Mouse (Mus musculus) heart, postnatal 0 days (tissue): Measurements from ENCODE around the gene Sf3a1. TPM values are rescaled to one million over a fixed set of nuclear protein-coding genes. Genes with fewer than 3 reads are reported as not detected.

Source experiments
- ATAC-seq: fragments of 200-750 bp; cut with Nextera tagmentation; 2 replicates; pipeline ENCODE4 v1.8.0; 2017; ENCODE audit warnings: low read depth, moderate number of reproducible peaks, moderate library complexity; ENCODE audit not compliant: insufficient read depth
- DNase-seq: peaks from one replicate; pipeline ENCODE4 v3.0.0-alpha.2; 2016; ENCODE audit warnings: low spot score
- H3K27ac ChIP-seq: fragments of 300-500 bp; sonication (generic); 2 replicates; pipeline ENCODE4 v1.5.1; 2014; ENCODE audit warnings: low read depth, mild to moderate bottlenecking
- H3K27me3 ChIP-seq: fragments of 300-500 bp; sonication (generic); 2 replicates; pipeline ENCODE4 v1.6.1; 2014; ENCODE audit warnings: low read length, mixed read lengths; ENCODE audit not compliant: control insufficient read depth, insufficient read depth
- H3K36me3 ChIP-seq: fragments of 300-500 bp; sonication (generic); replicated peaks from 2 replicates; pipeline ENCODE4 v1.6.1; 2014; ENCODE audit warnings: low read length, mixed read lengths; ENCODE audit not compliant: control insufficient read depth, insufficient read depth
- H3K4me1 ChIP-seq: fragments of 300-500 bp; sonication (generic); 2 replicates; pipeline ENCODE4 v1.6.1; 2014; ENCODE audit warnings: antibody characterized with exemption; ENCODE audit not compliant: control insufficient read depth, insufficient read depth
- H3K4me2 ChIP-seq: fragments of 300-500 bp; sonication (generic); 2 replicates; pipeline ENCODE4 v1.6.1; 2014; ENCODE audit warnings: low read depth, mild to moderate bottlenecking, low read length, moderate library complexity
- H3K4me3 ChIP-seq: fragments of 300-500 bp; sonication (generic); 2 replicates; pipeline ENCODE4 v1.5.1; 2014; ENCODE audit warnings: low read depth, low read length
- H3K9ac ChIP-seq: fragments of 300-500 bp; sonication (generic); replicated peaks from 2 replicates; pipeline ENCODE4 v1.6.1; 2014; ENCODE audit warnings: low read depth, low read length, mixed read lengths
- H3K9me3 ChIP-seq: fragments of 300-500 bp; sonication (generic); replicated peaks from 2 replicates; pipeline ENCODE4 v1.6.1; 2016; ENCODE audit warnings: low read length; ENCODE audit not compliant: control insufficient read depth
- CTCF ChIP-seq: IDR thresholded peaks from 2 replicates; pipeline ENCODE4 v1.5.1; 2016; ENCODE audit warnings: antibody characterized with exemption, control low read depth, low read depth
- EP300 ChIP-seq: IDR thresholded peaks from 2 replicates; pipeline ENCODE4 v1.6.1; 2016; ENCODE audit warnings: antibody characterized with exemption, low read depth
- WGBS: fragments of 180-500 bp; shearing (Covaris S2); extraction: QIAGEN DNeasy Blood & Tissue Kit; methylation state at CpG from one replicate; pipeline ENCODE4 v1.1.7; 2014; 5-methylcytosine and 5-hydroxymethylcytosine counted together
- polyA plus RNA-seq: library from polyadenylated mRNA; unstranded; fragments of >200 nt; fragmentation: Nextera tagmentation; extraction: Ambion mirVana; gene quantifications from 2 replicates; pipeline ENCODE4 v1.2.1, GENCODE M21; 2015
- total RNA-seq: library from RNA; depleted of rRNA; stranded (reverse); fragments of >200 nt; gene quantifications from 2 replicates; pipeline ENCODE4 v1.2.3, GENCODE M21; 2014; ENCODE audit warnings: low replicate concordance

Gene Sf3a1
- total and polyA plus RNA-seq, 2 experiments from 2014 or later = 14.0 to 16.7 TPM

DNA sequence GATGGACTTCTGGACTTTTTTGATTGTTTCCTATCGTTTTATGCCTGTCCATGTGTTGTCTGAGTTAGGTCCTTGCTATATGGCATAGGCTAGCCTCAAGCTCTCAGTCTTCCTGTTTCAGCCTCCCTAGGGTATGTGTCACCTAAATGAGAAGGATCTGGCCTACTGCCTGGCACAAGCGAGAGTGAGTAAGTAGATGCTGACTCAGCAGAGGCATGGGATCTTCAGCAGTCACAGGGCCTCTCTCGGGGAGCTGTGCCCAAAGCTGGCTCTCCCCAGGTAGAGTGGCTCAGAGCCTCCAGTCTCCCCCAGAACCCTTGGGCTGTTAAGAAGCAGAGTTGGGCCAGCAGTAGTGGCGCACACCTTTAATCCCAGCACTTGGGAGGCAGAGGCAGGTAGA lies 17.8 kb upstream of the Sf3a1 start:
- Histone ChIP-seq H3K27me3 (no peaks in the 10 kb centered on the region), H3K9ac (no peak overlapping the region), H3K4me2 (no peak overlapping the region), H3K4me3 (no peak overlapping the region), H3K36me3 (peaks cover 62% of the 10 kb centered on the region), H3K4me1 (no peaks in the 10 kb centered on the region), H3K9me3 (no peaks in the 10 kb centered on the region), H3K27ac (no peak overlapping the region)
- DNase-seq (no peak), ATAC-seq (no peak)
- TF ChIP-seq EP300 (no peak), CTCF (no peak)
- 86% methylated on average over 4 of the region's 4 CpGs for WGBS

DNA sequence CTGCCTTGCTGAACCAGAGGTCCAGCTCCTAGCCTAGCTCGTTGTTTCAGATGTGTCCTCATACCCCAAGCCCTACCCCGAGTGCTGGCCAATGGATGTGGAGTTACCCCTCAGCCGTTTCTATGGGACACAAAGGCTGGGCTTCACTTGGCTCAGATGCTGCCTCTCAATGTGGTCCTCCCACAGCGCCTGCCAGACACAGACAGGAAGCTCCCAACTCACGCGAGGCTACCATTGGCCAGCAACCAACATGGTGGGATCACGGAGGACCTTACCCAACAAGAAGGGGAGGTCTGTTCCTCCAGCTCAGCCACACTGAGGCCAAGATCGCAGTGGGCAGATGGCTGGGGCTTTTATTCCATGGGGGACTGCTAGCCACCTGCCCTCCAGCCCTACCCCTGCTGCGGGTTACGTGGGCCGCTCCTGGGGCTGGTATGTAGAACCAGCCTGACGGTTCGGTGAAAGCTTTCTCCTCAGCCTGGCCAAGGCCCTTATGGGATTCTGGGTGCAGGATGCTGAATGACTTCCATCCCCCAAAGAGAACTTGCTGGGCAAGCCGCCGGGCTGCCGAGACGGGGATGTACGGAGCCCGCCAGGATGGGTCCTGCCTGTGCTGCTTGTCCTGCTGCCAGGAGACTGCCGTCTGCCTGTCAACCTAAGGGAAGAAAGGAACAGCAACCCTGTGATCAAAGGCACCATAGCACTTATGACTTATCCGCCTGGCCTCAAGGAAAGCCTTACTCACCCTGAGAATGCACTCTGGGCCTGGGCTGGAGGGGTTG lies 16.7 kb upstream of the Sf3a1 start:
- WGBS = 84% methylated on average over 21 of the region's 21 CpGs
- H3K27ac ChIP-seq = no peak overlapping the region
- peaks cover 58% of the 10 kb centered on the region for H3K36me3 ChIP-seq
- no peak overlapping the region for H3K4me2 ChIP-seq
- H3K4me1 ChIP-seq = no peaks in the 10 kb centered on the region
- ATAC-seq (no peak), DNase-seq (no peak)
- no peaks in the 10 kb centered on the region for H3K9me3 ChIP-seq
- H3K27me3 ChIP-seq = no peaks in the 10 kb centered on the region
- no peak overlapping the region for H3K9ac ChIP-seq
- TF ChIP-seq EP300 (no peak), CTCF (no peak)
- H3K4me3 ChIP-seq = no peak overlapping the region

- H3K4me3 ChIP-seq = no peak overlapping the region
- H3K27ac ChIP-seq = no peak overlapping the region
- no peaks in the 10 kb centered on the region for H3K27me3 ChIP-seq
- DNase-seq = no peak
- no peaks in the 10 kb centered on the region for H3K9me3 ChIP-seq
- WGBS = 59% methylated on average over 6 of the region's 6 CpGs
- TF ChIP-seq EP300 (no peak), CTCF (no peak)
- no peak overlapping the region for H3K9ac ChIP-seq
- H3K36me3 ChIP-seq = peaks cover 31% of the 10 kb centered on the region
- no peak overlapping the region for H3K4me2 ChIP-seq
- no peak for ATAC-seq
- H3K4me1 ChIP-seq = no peaks in the 10 kb centered on the region
Observed at GRCm38 (mm10) chr11:4146381-4146780, 13.8 kb upstream of the Sf3a1 start.

DNA sequence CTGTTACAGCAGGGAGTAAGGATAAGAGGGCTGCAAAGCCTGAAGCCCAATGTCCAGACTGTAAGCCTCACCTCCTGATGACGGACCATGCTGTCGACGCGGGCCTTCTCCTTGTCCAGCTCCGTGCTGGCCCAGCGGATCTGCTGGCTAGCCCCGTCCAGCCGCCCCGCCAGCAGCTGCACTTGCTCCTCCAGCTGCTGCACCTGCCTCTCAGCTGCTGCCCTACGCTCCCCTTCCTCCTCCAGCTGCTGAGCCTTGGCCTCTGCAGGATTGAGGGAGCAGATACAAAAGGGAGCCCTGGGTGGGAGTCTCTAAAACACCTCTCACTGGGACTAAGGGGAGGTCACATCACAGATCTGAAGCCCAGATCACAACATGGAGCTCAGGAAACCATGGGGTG lies 13.1 kb upstream of the Sf3a1 start:
- Histone ChIP-seq H3K36me3 (peaks cover 24% of the 10 kb centered on the region), H3K4me1 (no peaks in the 10 kb centered on the region), H3K4me2 (no peak overlapping the region), H3K27me3 (no peaks in the 10 kb centered on the region), H3K9me3 (no peaks in the 10 kb centered on the region), H3K9ac (no peak overlapping the region), H3K27ac (no peak overlapping the region), H3K4me3 (no peak overlapping the region)
- ATAC-seq (no peak), DNase-seq (no peak)
- no peak for TF ChIP-seq CTCF
- TF ChIP-seq EP300 = no peak
- 71% methylated on average over 10 of the region's 10 CpGs for WGBS

DNA sequence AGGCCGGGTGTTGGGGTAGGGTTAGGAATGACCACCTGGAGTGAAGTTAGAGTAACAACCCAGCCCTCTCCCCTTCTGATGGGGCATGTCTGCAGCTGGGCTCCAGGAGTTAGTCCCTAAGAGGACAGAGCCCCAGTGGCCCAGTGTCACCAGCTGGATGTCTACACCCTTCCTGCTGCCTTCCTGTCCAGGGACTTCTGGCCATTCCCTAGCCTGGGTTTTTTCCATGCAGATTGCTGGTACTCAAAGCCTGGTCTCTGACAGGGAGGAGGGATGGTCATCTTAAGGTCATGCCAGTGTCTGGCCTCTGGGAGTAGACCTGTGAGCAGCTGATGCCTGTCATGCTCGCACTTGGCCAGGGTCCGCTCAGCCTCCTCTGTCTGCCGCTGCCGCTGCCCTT lies 12.0 kb upstream of the Sf3a1 start:
- 85% methylated on average over 5 of the region's 5 CpGs for whole genome bisulfite sequencing
- peaks cover 14% of the 10 kb centered on the region for H3K36me3 ChIP-seq
- no peak; the same call in 1 of the 2 replicates for ATAC-seq

More for the DNA sequence above, 12.0 kb upstream of the Sf3a1 start:
- Histone ChIP-seq H3K4me2 (no peak overlapping the region), H3K27me3 (no peaks in the 10 kb centered on the region), H3K4me1 (no peaks in the 10 kb centered on the region), H3K27ac (no peak overlapping the region), H3K9ac (no peak overlapping the region), H3K9me3 (no peaks in the 10 kb centered on the region), H3K4me3 (no peak overlapping the region)
- no peak for DNase-seq
- TF ChIP-seq EP300 = no peak
- no peak for TF ChIP-seq CTCF
